Mouse (Mus musculus): ENCODE measurements around the gene Gm5089.

Gene Gm5089

GRCm38 (mm10) chr14:122477261-122477671, 26.4 kb upstream of the Gm5089 start:
- peak; percentile 47 for DNase-seq

DNA sequence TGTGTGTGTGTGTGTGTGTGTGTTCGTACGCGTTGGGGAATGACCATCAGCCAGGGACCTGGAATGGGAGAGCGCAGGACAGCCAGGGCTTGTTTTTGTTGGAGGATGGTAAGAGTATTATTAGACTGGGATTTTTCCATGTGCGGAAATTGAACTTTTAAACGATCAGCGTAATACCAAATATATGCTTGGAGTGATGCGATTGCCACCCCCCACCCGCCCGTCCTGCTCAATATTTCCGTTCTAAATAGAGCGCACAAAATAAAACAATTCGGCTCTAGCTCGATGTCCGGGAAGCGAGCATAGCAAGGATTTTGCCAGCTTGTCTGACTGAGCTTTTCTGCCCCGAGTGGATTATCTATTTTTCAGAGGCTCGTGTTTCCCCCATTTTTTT, 25.9 kb upstream of the Gm5089 start:
- no peak for DNase-seq

DNA sequence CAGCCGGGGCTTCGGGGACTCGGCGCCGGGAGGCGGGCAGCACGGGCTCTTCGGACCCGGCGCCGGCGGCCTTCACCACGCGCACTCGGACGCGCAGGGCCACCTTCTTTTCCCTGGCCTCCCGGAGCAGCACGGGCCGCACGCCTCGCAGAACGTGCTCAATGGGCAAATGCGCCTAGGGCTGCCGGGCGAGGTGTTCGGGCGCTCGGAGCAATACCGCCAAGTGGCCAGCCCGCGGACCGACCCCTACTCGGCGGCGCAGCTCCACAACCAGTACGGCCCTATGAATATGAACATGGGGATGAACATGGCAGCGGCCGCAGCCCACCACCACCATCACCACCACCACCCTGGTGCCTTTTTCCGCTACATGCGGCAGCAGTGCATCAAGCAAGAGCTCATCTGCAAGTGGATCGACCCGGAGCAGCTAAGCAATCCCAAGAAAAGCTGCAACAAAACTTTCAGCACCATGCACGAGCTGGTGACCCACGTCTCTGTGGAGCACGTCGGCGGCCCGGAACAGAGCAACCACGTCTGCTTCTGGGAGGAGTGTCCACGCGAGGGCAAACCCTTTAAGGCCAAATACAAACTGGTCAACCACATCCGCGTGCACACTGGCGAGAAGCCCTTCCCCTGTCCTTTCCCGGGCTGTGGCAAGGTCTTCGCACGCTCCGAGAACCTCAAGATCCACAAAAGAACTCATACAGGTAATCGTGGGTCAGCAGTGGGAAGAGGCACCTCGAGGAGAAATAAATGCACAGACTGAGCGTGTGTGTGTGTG, 25.3 kb upstream of the Gm5089 start:
- DNase-seq, result peak; percentile 61

DNA sequence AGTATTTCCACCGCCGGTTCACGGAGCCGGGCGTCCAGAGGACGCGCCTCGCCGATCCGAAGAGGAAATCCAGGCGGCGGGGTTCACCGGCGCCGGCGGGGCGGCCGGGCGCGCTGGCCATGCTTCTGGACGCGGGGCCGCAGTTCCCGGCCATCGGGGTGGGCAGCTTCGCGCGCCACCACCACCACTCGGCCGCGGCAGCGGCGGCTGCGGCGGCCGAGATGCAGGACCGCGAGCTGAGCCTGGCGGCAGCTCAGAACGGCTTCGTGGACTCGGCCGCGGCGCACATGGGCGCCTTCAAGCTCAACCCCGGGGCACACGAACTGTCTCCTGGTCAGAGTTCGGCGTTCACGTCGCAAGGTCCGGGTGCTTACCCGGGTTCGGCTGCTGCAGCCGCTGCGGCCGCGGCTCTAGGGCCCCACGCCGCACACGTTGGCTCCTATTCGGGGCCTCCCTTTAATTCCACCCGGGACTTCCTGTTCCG, 24.7 kb upstream of the Gm5089 start:
- DNase-seq, result no peak

DNA sequence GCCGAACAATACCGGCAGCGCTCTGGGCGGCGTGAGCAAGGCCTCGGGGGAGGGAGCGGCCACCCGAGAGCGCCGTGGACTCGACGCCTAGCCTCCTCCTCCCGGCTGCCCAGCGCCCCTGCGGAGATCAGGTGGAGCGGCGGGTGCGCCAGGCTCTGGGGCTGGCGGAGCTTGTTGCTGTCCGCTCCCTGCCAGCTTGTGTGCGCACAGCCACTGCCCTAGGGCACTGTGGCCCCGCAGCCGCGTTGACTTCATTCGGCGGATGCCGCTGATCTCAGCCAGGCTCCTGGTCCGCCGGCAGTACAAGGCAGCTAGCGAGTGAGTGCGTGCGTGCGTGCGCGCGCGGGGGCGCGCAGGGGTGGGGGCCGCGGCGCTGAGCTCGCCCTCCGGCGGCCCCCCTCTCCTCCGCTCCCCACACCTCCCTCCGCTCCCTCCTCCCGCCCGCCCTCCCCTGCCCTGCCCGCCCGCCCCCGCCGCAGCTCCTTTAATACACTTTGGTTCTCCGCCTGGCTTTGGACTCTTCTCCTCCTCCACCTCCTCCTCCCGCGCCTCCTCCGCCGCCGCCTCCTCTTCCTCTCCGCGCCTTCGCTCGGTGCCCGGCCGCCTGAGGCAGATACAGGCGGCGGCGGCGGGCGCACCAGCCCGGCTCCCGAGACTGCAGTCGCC, 24.1 kb upstream of the Gm5089 start, which contains the start of gene Zic2:
Gene Zic2 (plus strand): TSS at position 545 of the 666 bp plus-strand sequence.
- peak; percentile 95 for DNase-seq

- peak; percentile 97 for DNase-seq
Observed at GRCm38 (mm10) chr14:122474041-122474890, 23.4 kb upstream of the Gm5089 start.

DNA sequence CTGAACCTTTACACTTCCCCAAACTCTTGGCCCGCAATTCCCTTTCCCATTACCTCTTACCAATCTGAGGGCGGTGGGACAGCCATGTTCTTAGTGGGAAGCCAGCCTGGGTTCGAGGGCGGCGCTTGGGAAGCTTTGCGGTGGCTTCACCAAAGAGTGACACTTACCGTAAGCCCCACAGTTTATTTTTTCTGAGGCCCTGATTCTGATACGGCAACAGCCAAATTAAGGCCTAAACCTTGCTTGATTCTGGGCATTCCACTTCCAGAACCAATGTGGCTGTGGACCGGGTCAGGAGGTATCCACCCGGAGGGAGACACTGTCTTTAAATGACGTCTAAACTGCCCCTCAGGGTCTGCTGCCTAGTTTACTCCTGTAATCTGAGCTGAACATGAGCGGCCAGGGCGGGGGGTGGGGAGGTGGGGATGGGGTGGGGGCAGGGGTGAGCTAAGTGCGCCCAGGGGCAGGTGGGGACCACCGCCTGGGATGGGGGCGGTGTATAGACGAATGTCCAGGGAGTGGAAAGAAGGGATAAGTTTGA, 22.4 kb upstream of the Gm5089 start:
- DNase-seq, result peak; percentile 40

DNA sequence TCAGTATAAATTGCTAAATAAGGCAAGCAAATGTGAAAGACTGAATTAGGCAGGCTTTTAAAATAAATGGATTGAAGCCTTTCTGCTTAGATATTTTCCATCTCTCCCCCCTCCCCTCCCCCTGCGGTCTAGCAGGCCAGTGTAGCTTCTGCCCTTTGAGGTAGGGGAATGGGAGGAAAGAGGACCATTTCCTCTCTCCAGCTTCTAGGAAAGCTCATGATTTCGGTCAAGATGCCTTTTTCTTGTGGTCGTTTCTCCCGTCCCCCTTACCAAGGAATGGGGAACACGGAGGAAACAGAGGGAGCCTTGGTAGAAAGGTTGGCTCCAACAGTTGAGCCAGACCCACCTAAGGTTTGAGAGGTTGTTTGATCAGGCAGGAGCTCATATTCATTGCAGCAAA, 21.7 kb upstream of the Gm5089 start:
- peak; percentile 35 for DNase-seq

DNA sequence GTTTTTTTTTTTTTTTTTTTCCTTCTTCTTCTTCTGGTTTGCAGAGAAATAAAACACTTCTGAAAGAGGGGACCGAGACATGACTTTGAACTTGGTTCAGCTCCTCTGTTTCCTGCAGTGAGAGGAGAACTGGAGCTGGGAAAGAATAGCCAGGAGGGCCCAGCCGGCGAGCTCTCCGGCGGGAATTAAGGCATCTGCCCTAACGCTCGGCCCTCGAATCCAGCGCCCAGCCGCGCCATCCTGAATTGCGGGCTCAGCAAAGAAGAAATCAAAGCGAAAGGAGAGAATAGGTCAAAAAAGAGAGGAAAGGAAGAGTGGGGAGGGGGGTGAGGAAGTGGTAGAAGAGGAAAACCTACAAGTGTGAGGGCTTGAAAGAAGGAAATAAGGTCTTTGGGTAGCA, 21.2 kb upstream of the Gm5089 start:
- peak; percentile 51 for DNase-seq

- DNase-seq, result peak; percentile 43
Observed at GRCm38 (mm10) chr14:122471449-122472085, 20.7 kb upstream of the Gm5089 start.

- DNase-seq, result peak; percentile 51
Observed at GRCm38 (mm10) chr14:122468971-122469755, 18.2 kb upstream of the Gm5089 start.

DNA sequence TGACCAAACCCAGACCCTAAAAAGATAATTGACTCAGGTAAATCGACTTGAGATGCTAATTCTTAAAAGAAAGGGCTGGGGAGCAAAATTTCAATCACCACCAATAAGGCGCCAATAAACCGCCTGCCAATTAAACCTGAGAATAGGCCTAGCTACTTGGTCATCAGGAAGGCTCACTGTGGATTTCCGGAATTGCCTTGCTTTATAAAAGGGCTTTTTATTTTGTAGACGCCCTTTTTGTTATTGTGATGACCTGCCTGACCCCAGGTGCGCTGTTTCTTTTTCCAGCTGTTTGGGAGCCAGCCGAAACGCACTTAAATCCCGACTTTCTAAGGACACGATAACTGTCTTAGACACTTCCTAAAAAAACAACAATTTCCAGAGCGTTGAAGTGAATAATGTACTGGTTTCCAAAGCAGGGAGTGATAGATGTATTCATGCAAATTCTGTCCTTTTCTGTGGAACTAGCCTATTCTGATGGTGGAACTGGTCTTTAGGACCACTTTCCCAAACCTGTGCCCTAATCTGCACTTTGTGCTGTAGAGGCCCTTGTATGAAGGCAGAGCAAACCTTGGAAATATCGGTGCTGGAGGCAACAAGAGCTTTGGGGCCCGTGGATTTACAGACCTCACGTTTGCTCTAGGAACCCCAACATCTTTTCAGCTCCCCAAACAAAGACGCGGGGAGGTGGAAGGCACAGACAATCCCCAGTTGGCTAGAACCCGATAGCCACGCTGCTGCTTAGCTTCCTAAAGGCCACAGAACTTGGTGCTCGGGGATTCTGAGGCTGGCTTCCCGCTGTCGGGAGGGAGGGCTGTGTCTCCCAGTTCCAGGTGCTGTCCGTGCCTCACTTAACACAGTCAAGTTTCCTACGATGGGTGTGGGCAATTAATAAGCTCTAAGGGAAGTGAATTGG, 17.3 kb upstream of the Gm5089 start:
- peak; percentile 39 for DNase-seq

- no peak for DNase-seq
Observed at GRCm38 (mm10) chr14:122466756-122467362, 15.9 kb upstream of the Gm5089 start.

DNA sequence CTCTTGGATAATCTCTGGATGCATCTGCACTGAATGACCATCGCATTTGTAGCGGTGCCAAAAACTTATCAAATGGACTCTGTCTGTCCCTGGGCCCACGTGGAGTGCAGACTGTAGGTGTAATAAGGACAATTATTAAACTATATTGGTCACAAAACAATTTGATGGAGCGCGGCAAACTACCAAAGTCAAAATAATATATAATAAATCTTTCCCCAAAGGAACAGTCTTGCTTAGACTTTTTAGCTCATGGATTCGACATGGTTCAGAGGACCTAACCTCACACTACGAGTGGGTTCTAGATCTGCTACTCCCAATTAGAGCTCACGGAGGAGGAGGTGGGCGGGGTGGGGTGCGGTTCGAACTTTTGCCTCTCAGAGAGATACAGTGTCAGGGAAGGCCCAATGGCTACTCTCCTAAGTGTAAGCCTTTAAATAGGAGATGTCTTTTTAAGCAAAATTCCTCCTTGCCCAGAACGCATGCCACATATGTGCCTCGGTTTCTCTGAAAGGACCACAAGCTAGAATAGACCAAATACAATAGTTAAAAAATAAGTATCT, 15.1 kb upstream of the Gm5089 start:
- no peak for DNase-seq

GRCm38 (mm10) chr14:122464763-122465741, 14.1 kb upstream of the Gm5089 start, which contains the start of gene Zic5:
Gene Zic5, minus strand, starts transcription at chr14:122465677.
- DNase-seq, result peak; percentile 95

DNA sequence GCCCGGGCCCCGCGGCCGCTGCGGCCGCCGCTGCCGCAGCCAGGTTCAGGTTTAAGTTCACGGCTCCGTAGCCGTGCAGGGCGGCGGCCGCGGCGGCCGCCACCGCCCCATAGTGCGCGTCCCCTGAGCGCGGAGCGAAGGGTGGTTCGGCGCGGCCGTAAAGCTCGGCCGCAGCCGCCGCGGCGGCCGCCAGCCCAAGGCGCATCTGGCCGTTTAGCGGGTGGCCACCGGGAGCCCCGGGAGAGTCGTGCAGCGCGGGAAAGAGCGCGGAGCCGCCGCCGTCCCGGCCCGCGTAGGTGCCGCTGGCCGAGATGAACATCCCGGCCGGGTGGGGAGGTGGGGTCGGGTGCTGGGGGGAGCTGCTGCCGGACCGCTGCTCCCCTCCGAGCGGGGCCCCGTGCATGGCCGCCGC, 13.4 kb upstream of the Gm5089 start:
- no peak for DNase-seq

GRCm38 (mm10) chr14:122463734-122464341, 12.9 kb upstream of the Gm5089 start:
- DNase-seq, result peak; percentile 87
